Comparison of ENCODE assay signal across 7 mouse cellular contexts in genomic region chr9:77806842-77807668, GRCm38 (mm10). TPM values are rescaled to one million over a fixed set of nuclear protein-coding genes. Genes with fewer than 3 reads are reported as not detected.
DNase-seq lines count a peak whose midpoint lies in the region; ATAC-seq lines count a peak whose summit lies in the region.

No protein-coding gene starts in this region.

- H3K9ac ChIP-seq in intestine, embryonic 15.5 days = no peak overlapping the region

- no peak overlapping the region for H3K4me3 ChIP-seq in intestine, embryonic 15.5 days (replicated peaks)
- H3K4me3 ChIP-seq in midbrain, embryonic 10.5 days = peak overlapping the region; percentile 40

- WGBS in intestine, embryonic 15.5 days = 20% methylated on average over 12 of the region's 12 CpGs
- 34% methylated on average over 12 of the region's 12 CpGs for WGBS in midbrain, embryonic 10.5 days

- ATAC-seq in intestine, embryonic 15.5 days = peak; percentile 89

- H3K4me2 ChIP-seq in intestine, embryonic 15.5 days (replicated peaks) = peak overlapping the region; percentile 51

- no peaks in the 10 kb centered on the region for H3K27me3 ChIP-seq in intestine, embryonic 15.5 days (replicated peaks)
- no peaks in the 10 kb centered on the region for H3K27me3 ChIP-seq in midbrain, embryonic 10.5 days (ENCODE audit: low read depth, poor library complexity, severe bottlenecking)

- H3K9me3 ChIP-seq in intestine, embryonic 15.5 days = no peaks in the 10 kb centered on the region
- no peaks in the 10 kb centered on the region for H3K9me3 ChIP-seq in midbrain, embryonic 10.5 days (replicated peaks)

- intact Hi-C loops in gastrocnemius, postnatal 36 days (cut with DNase I) = loop anchor here (1.0 kb wide), 2 partner anchors 199 to 231 kb away; no protein-coding TSS in a partner anchor
- intact Hi-C loops in left cerebral cortex, postnatal 25 days (cut with DNase I) = loop anchor here (1.0 to 5.0 kb wide), 4 partner anchors 105 to 232 kb away; no protein-coding TSS in a partner anchor

- H3K4me1 ChIP-seq in intestine, embryonic 15.5 days (replicated peaks) = 0 out of 2 replicates have a peak, but pooled peaks cover 7% of the 10 kb centered on the region
- 0 out of 2 replicates have a peak, but pooled peaks cover 4% of the 10 kb centered on the region for H3K4me1 ChIP-seq in midbrain, embryonic 10.5 days

- no peaks in the 10 kb centered on the region for H3K36me3 ChIP-seq in intestine, embryonic 15.5 days
- no peaks in the 10 kb centered on the region for H3K36me3 ChIP-seq in midbrain, embryonic 10.5 days

- DNase-seq in adrenal gland, adult 18-20 months (ENCODE audit: low spot score in 2 of 2) = peak; percentile 83 to 88
- peak; percentile 88 for DNase-seq in embryo, embryonic 11 days
- DNase-seq in gastrocnemius, postnatal 36 days = peak; percentile 72 to 73
- DNase-seq in left cerebral cortex, postnatal 25 days (ENCODE audit: low spot score in 2 of 2) = peak; percentile 85 to 92
- DNase-seq in midbrain, embryonic 10.5 days (ENCODE audit: low spot score) = peak; percentile 83
- peak; percentile 85 for DNase-seq in right cerebral cortex, postnatal 4 days

- no peak overlapping the region for H3K27ac ChIP-seq in intestine, embryonic 15.5 days
- H3K27ac ChIP-seq in midbrain, embryonic 10.5 days (replicated peaks) = peak overlapping the region; percentile 78

RNA-seq across cellular contexts. Expression of gene Gclc, which starts 52.7 kb away (rescaled TPM):
- 10 to 100 TPM; 38.1 to 50.8 TPM for total RNA-seq in adrenal gland, adult 18-20 months (2021)
- 1 to 10 TPM; 8.0 to 9.1 TPM for total RNA-seq in gastrocnemius, postnatal 36 days (2021)
- 13.0 and 13.5 TPM in 2 replicates for polyA plus RNA-seq in intestine, embryonic 15.5 days (2015; fragmentation: Nextera tagmentation; extraction: Ambion mirVana)
- 10 to 100 TPM; 41.7 to 43.8 TPM for total RNA-seq in left cerebral cortex, postnatal 25 days (2021)
- polyA plus RNA-seq in midbrain, embryonic 10.5 days (2016; fragmentation: Nextera tagmentation; extraction: Ambion mirVana) = 15.5 and 17.1 TPM in 2 replicates
